Mouse (Mus musculus) kidney, embryonic 16.5 days (tissue): ENCODE results near the gene Olfr96. TPM values are rescaled to one million over a fixed set of nuclear protein-coding genes. Genes with fewer than 3 reads are reported as not detected.
"Not testable (repeated sequence)": the region's sequence is repeated elsewhere in the genome, so short reads cannot be mapped to it uniquely, and the experiment has no call there.

ENCODE experiments used
- ATAC-seq: fragments of 200-750 bp; cut with Nextera tagmentation; 2 replicates; pipeline ENCODE4 v1.8.0; 2017; ENCODE audit warnings: moderate TSS enrichment; ENCODE audit not compliant: low FRiP score, low TSS enrichment
- H3K27ac ChIP-seq: fragments of 300-500 bp; sonication (generic); 2 replicates; pipeline ENCODE4 v1.5.1; 2014; ENCODE audit warnings: low read length
- H3K27me3 ChIP-seq: fragments of 300-500 bp; sonication (generic); 2 replicates; pipeline ENCODE4 v1.6.1; 2014; ENCODE audit warnings: low read length, control low read depth, mixed read lengths; ENCODE audit not compliant: insufficient read depth
- H3K36me3 ChIP-seq: fragments of 300-500 bp; sonication (generic); 2 replicates; pipeline ENCODE4 v1.6.1; 2014; ENCODE audit warnings: low read length, control low read depth, mixed read lengths; ENCODE audit not compliant: insufficient read depth
- H3K4me1 ChIP-seq: fragments of 300-500 bp; sonication (generic); 2 replicates; pipeline ENCODE4 v1.6.1; 2014; ENCODE audit warnings: low read length, control low read depth, mixed read lengths; ENCODE audit not compliant: insufficient read depth
- H3K4me2 ChIP-seq: fragments of 300-500 bp; sonication (generic); replicated peaks from 2 replicates; pipeline ENCODE4 v1.6.1; 2014; ENCODE audit warnings: low read depth, low read length
- H3K4me3 ChIP-seq: fragments of 300-500 bp; sonication (generic); 2 replicates; pipeline ENCODE4 v1.5.1; 2014; ENCODE audit warnings: mild to moderate bottlenecking, low read length
- H3K9ac ChIP-seq: fragments of 300-500 bp; sonication (generic); replicated peaks from 2 replicates; pipeline ENCODE4 v1.6.1; 2014; ENCODE audit warnings: low read length
- H3K9me3 ChIP-seq: fragments of 300-500 bp; sonication (generic); 2 replicates; pipeline ENCODE4 v1.6.1; 2016; ENCODE audit warnings: low read length, control low read depth
- WGBS: fragments of 180-500 bp; shearing (Covaris S2); extraction: QIAGEN DNeasy Blood & Tissue Kit; methylation state at CpG from one replicate; pipeline ENCODE4 v1.1.7; 2014; 5-methylcytosine and 5-hydroxymethylcytosine counted together
- polyA plus RNA-seq: library from polyadenylated mRNA; unstranded; fragments of >200 nt; fragmentation: Nextera tagmentation; extraction: Ambion mirVana; gene quantifications from 2 replicates; pipeline ENCODE4 v1.2.1, GENCODE M21; 2015

Olfr96 gene
- polyA plus RNA-seq, 1 experiment from 2014 or later: not detected

DNA sequence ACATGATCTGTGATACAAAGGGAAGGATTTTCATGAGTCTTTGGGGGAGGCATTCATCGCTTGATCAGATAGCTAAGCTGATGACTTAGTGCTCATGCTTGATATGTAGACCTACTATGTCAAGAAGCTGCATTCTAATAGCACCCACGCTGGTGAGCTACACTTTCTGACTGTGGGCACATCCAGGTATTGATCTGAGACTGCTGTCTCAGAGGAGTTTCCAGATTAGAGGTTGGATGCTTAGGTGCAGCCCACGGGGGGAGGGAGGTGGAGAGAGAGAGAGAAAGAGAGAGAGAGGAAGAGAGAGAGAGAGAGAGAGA is 16.1 kb upstream of the Olfr96 start:
- 36% methylated on average over 3 of the region's 3 CpGs for WGBS
- Histone ChIP-seq H3K4me2 (no peak overlapping the region), H3K9ac (no peak overlapping the region), H3K4me3 (no peak overlapping the region), H3K4me1 (no peaks in the 10 kb centered on the region), H3K27me3 (peaks cover 4% of the 10 kb centered on the region; the same call in 1 of the 2 replicates), H3K9me3 (no peaks in the 10 kb centered on the region), H3K27ac (no peak overlapping the region), H3K36me3 (no peaks in the 10 kb centered on the region)
- ATAC-seq: no peak

DNA sequence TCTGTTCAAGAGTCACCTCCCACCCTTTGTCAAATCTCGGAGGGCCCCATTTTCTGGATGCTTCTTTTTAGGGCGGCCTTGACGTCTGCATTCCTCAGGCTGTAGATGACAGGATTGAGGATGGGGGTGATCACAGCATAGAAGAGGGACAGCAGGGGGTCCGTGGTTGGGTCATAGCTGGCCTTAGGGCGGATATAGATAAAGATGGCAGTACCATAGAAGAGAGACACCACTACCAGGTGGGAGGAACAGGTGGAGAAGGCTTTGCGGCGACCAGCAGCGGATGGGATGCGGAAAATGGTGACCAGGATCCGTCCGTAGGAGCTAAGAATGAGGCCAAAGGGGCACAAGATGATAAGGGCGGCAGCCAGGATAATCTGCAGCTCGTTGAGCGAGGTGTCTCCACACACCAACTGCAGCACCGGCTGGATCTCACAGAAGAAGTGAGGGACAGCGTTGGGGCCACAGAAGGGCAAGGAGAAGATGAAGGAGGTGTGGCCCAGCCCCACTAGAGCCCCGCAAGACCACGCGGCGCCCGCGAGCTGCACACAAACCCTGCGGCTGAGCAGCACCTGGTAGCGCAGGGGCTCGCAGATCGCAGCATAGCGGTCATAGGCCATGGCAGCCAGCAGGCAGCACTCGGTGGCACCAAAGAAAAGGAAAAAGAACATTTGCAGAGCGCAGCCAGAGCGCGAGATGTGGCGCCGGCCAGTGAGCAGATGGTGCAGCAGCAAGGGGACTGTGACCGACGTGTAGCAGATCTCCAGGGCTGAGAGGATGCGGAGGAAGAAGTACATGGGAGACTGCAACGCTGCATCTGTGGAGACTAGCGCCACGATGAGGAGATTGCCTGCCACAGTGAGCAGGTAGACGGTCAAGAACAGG is 8.8 kb upstream of the Olfr96 start:
- Histone ChIP-seq H3K27me3 (peaks cover 18% of the 10 kb centered on the region), H3K4me2 (peak overlapping the region; percentile 41), H3K4me3 (0 out of 2 replicates have a peak overlapping the region, but pooled peaks have one; percentile 13), H3K9ac (no peak overlapping the region), H3K27ac (no peak overlapping the region), H3K4me1 (no peaks in the 10 kb centered on the region), H3K9me3 (no peaks in the 10 kb centered on the region), H3K36me3 (no peaks in the 10 kb centered on the region)
- WGBS: 17% methylated on average over 40 of the region's 40 CpGs
- ATAC-seq: no peak

DNA sequence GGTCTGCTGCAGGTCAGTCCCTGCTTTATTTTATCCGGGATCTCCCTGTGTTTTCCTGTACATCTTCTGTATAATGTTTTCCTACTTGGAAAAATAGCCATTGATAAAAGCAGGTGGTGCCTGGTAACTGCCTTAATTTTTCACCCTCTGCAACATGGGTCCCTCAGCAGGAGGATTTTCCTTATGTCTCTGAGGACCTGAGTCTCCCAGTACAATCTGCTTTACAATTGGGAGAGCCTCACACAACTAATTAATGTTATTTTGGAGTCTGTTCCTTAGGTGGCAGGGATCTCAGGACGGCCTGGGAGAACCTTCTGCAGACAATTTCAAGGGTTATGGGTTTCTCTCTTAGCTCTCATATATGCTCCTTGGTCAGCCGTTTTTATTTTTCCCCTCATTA is 6.9 kb upstream of the Olfr96 start, which contains the start of gene Olfr95:
TSS of gene Olfr95 (minus strand) at position 101 of the 400 bp plus-strand sequence.
- Histone ChIP-seq H3K9me3 (peaks cover 4% of the 10 kb centered on the region; the same call in 1 of the 2 replicates), H3K27me3 (peaks cover 18% of the 10 kb centered on the region), H3K4me3 (no peak within 1 kb of the TSS), H3K27ac (no peak within 1 kb of the TSS), H3K4me1 (no peaks in the 10 kb centered on the region), H3K36me3 (no peaks in the 10 kb centered on the region), H3K9ac (no peak within 1 kb of the TSS), H3K4me2 (no peak within 1 kb of the TSS)
- 65% methylated on average over 3 of the region's 3 CpGs for WGBS
- ATAC-seq: no peak

DNA sequence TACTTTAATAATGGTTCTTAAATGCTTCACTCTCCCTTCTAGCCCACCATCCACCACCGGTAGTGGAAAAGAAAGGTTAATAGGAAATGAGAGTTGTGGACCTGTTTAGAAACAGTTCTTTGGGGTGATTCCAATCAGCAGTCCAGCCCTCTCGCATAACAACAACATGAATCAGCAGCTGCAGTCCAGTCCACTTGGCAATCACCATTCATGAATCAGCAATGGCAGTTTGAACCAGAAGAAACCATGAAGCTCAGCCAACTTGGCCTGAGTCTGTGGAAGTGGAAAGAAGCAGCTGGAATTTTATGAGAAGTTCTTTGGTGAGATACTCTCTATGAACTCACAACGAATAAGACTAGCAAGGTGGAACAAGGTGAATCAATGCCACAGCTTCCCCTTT is 1.5 kb upstream of the Olfr96 start:
- Histone ChIP-seq H3K27me3 (no peaks in the 10 kb centered on the region), H3K4me1 (no peaks in the 10 kb centered on the region), H3K9ac (no peak overlapping the region), H3K9me3 (peaks cover 7% of the 10 kb centered on the region; the same call in 1 of the 2 replicates), H3K4me2 (no peak overlapping the region), H3K4me3 (no peak overlapping the region), H3K36me3 (no peaks in the 10 kb centered on the region), H3K27ac (no peak overlapping the region)
- ATAC-seq: no peak
- WGBS: 72% methylated on average over 3 of the region's 3 CpGs

DNA sequence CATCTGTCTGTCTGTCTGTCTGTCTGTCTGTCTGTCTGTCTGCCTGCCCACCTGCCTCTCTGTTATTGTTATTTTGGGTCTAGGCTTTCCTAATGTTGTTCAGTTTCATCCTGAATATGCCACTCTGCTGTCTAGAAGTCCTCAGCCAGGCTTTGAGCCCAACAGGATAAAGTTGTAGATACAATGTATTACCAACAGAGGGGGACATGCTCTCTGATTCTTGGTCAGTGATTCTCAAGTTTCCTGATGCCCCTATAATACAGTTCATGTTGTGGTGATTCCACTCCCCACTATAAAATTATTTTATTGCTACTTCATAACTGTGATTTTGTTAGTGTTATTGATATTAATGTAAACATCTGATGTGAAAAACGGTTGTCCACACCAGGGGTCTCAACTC is 1.9 kb downstream of the Olfr96 start:
- no peak overlapping the region for H3K4me2 ChIP-seq
- no peak overlapping the region for H3K9ac ChIP-seq
- ATAC-seq: no peak
- H3K36me3 ChIP-seq: no peaks in the 10 kb centered on the region
- no peaks in the 10 kb centered on the region for H3K27me3 ChIP-seq
- 31% methylated on average over 1 of the region's 1 CpGs for WGBS
- no peak overlapping the region for H3K27ac ChIP-seq
- no peak overlapping the region for H3K4me3 ChIP-seq
- H3K4me1 ChIP-seq: no peaks in the 10 kb centered on the region
- peaks cover 7% of the 10 kb centered on the region; the same call in 1 of the 2 replicates for H3K9me3 ChIP-seq

DNA sequence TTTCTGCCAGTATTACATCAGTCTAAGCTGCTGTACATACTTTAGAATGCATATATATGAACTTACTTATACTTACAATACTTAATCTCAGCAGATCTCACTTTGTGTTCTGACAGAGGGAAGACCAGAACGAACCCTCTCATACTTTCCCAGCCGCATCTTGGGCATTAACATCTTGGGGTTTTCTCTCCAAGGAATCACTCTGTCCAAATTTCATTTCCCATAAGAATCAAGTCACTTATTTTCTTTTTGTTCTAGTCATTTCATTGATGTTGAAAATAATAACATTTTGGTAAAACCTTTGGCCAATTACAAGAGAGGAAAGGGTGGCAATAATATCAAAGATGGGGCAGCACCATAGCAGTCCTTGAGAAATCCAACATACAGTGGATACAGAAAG is 17.3 kb downstream of the Olfr96 start, which contains the start of gene Olfr97:
TSS of gene Olfr97 (minus strand) at position 101 of the 400 bp plus-strand sequence.
- 76% methylated on average over 2 of the region's 2 CpGs for WGBS
- H3K27me3 ChIP-seq, H3K4me2 ChIP-seq, H3K4me1 ChIP-seq, ATAC-seq, H3K4me3 ChIP-seq, H3K36me3 ChIP-seq, H3K9me3 ChIP-seq, H3K27ac ChIP-seq, H3K9ac ChIP-seq: not testable (repeated sequence)

DNA sequence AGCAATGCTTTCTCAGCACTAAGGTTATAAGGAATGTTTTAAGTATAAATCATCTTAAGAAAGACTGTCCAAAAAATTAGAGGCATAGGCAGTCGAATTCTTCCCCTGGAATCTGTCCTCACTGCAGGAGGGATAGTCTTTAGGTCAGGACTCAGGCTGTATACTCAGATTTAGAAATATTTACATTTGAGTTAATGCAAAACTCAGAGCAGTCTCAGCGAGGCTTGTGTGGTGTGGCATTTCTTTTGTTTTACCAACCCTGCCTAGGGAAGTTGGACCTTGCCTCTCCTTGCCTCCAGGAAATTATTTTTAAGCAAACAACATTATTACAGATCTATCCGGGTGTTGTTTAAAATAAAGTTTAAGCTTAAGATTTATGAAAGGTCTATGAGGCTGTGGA is 22.3 kb downstream of the Olfr96 start:
- H3K4me3 ChIP-seq: no peak overlapping the region
- no peaks in the 10 kb centered on the region for H3K9me3 ChIP-seq
- no peak for ATAC-seq
- H3K27me3 ChIP-seq: no peaks in the 10 kb centered on the region
- no peaks in the 10 kb centered on the region for H3K36me3 ChIP-seq
- H3K4me2 ChIP-seq: no peak overlapping the region
- no peaks in the 10 kb centered on the region for H3K4me1 ChIP-seq
- H3K9ac ChIP-seq: no peak overlapping the region
- H3K27ac ChIP-seq: no peak overlapping the region
- 51% methylated on average over 3 of the region's 3 CpGs for WGBS

DNA sequence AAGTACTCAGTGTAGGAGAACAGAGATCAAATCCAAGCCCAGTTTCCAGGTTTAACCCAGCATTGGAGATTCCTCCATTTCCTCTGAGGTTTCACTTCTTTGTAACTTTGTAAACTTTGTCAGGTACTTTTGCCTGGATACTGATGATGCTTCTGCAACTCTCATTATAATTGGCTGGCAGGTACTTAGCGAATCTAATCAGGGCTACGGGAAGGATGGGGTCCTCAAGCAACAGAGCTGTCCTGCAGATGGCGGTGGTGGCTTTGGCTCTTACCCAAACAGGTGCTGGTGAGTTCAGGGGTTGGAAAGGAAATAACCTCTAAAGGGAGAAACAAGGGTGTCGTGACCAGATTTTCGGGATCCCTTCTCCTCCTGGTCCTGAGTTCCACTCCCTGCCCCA is 26.8 kb downstream of the Olfr96 start:
- Histone ChIP-seq H3K27ac (no peak overlapping the region), H3K9me3 (no peaks in the 10 kb centered on the region), H3K27me3 (no peaks in the 10 kb centered on the region), H3K4me3 (no peak overlapping the region), H3K36me3 (no peaks in the 10 kb centered on the region), H3K9ac (no peak overlapping the region), H3K4me1 (no peaks in the 10 kb centered on the region), H3K4me2 (no peak overlapping the region)
- peak; percentile 54; the same call in 1 of the 2 replicates for ATAC-seq
- WGBS: 23% methylated on average over 5 of the region's 5 CpGs

DNA sequence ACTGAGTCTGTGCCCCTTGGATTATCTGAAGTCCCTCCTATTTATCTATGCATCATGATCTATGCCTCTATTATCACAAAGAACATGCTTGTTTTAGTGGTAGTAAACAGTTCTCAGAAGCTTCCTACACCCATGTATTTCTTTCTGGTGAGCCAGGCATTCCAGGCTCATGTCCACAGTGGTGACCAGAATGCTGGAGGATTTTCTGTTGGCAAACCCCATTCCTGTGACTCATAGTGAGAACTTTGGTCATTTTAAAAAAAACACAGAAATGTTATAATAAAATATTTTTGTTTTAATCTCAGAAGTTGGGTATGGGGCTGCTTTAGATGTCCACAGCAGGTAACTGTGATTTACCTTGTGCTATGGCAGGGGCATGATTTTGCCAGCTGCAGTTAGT is 29.5 kb downstream of the Olfr96 start:
- Histone ChIP-seq H3K36me3 (no peaks in the 10 kb centered on the region), H3K9ac (no peak overlapping the region), H3K4me2 (no peak overlapping the region), H3K9me3 (no peaks in the 10 kb centered on the region), H3K4me1 (no peaks in the 10 kb centered on the region), H3K27me3 (no peaks in the 10 kb centered on the region), H3K4me3 (no peak overlapping the region), H3K27ac (no peak overlapping the region)
- no peak for ATAC-seq

DNA sequence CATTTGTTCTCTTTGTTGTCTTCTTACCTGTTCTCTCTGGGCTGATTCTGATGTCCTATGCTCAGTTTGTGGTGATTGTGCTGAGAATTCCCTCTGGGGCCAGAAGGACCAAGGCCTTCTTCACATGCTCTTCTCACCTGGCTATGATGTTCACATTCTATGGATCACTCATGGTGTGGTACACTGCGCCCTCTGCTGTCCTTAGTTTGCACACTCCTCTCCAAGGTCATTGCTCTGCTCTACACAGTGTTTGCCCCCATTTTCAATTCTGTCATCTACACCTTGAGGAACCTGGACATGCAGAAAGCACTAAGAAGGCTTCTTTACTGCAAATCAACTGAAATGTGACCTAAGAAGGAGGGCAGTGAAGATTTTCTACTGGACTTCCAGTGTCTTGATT is 30.6 kb downstream of the Olfr96 start:
- Histone ChIP-seq H3K4me1 (no peaks in the 10 kb centered on the region), H3K9me3 (no peaks in the 10 kb centered on the region), H3K9ac (no peak overlapping the region), H3K27ac (no peak overlapping the region), H3K4me2 (no peak overlapping the region), H3K27me3 (no peaks in the 10 kb centered on the region), H3K36me3 (no peaks in the 10 kb centered on the region), H3K4me3 (no peak overlapping the region)
- ATAC-seq: no peak
- 21% methylated on average over 1 of the region's 1 CpGs for WGBS
